Mouse (Mus musculus) myocyte (in vitro differentiated cells): ENCODE data around the gene Gpr18.

Source experiments
- CEBPB ChIP-seq: IDR thresholded peaks from 2 replicates; pipeline ENCODE4 v1.6.1; 2011; ENCODE audit warnings: mild to moderate bottlenecking, moderate library complexity; ENCODE audit not compliant: poor library complexity, insufficient read depth, severe bottlenecking
- E2F4 ChIP-seq: IDR thresholded peaks from one replicate; pipeline ENCODE4 v1.6.1; 2011; ENCODE audit warnings: mild to moderate bottlenecking, control low read depth, moderate library complexity; ENCODE audit not compliant: insufficient read depth
- MAX ChIP-seq: IDR thresholded peaks from one replicate; pipeline ENCODE4 v1.6.1; 2011; ENCODE audit warnings: low read depth, mild to moderate bottlenecking, control low read depth
- MYOD1 ChIP-seq, 3 experiments: IDR thresholded peaks; one replicate each; pipeline ENCODE4 v1.6.1; 2011; ENCODE audit warnings: control low read depth in 2 of 3, low read depth in 2 of 3, mild to moderate bottlenecking in 2 of 3, moderate library complexity in 1 of 3; ENCODE audit not compliant: insufficient read length in 2 of 3, control insufficient read depth in 1 of 3
- POLR2A ChIP-seq: IDR thresholded peaks from one replicate; pipeline ENCODE4 v1.6.1; 2011; ENCODE audit warnings: low read depth, mild to moderate bottlenecking, control low read depth, moderate library complexity; ENCODE audit not compliant: insufficient read length
- USF1 ChIP-seq: IDR thresholded peaks from one replicate; pipeline ENCODE4 v1.6.1; 2011; ENCODE audit warnings: low read depth, mild to moderate bottlenecking, control low read depth, moderate library complexity

GRCm38 (mm10) chr14:121958751-121959537 is 43.4 kb upstream of the Gpr18 start:
- no peak for TF ChIP-seq MAX
- TF ChIP-seq POLR2A = no peak
- TF ChIP-seq MYOD1 (IDR thresholded peaks at IDR 0.05; ENCODE audit: control insufficient read depth in 1 of 3, insufficient read length in 2 of 3, low read depth in 2 of 3) = no peak
- no peak for TF ChIP-seq CEBPB
- TF ChIP-seq USF1 = no peak
- no peak for TF ChIP-seq E2F4
